Mouse (Mus musculus): Measurements from ENCODE around the gene Jazf1. TPM values are rescaled to one million over a fixed set of nuclear protein-coding genes. Genes with fewer than 3 reads are reported as not detected.

Gene Jazf1
- polyA plus RNA-seq, 1 experiment, result 7.3 TPM

DNA sequence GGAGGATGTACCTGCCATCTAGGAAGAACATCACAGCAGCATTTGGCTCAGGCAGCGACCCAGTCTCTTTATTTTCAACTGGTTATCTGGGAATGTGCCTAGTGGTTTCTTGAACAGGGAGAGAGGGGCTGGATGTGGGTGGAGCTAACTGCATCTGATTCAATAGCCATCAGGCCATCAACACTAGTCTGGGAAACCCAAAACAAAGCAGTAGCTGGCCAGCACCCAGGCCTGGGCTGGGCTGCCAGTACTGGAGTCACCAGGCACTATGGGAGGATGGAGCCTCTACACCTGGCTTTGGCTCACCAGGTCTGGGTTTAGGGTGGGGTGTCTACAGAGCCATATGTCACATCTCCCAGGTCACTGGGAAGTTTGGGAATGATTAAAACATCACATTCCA is 271.7 kb downstream of the Jazf1 start:
- DNase-seq (ENCODE audit: low spot score), result no peak

DNA sequence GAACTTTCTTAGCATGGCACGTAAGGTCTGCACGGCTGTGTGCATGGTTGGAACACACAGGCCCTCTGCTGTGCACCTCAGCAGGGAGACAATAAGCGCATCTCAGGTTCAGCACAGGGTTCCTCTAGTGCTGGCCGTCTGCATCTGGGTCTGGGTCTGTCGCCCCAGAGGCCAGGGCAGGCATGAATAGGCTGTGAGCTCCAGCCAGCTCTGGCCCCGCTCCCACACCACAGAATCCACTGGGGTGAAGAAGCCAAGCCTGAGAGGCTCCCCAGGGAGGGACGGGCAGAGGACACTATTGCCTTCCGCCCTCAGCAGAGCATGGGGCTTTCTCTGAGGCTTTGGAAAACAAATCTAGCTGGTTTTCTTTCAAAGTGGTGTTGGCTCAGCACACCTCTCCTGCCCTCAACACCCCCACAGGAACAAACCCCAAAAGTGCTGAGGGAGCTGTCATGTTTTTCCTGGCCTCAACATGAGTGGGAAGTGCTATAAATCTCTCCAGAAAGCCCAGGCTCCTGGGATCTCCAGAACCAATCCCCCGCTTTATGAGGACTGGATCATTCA is 272.3 kb downstream of the Jazf1 start:
- no peak for DNase-seq (ENCODE audit: low spot score)

DNA sequence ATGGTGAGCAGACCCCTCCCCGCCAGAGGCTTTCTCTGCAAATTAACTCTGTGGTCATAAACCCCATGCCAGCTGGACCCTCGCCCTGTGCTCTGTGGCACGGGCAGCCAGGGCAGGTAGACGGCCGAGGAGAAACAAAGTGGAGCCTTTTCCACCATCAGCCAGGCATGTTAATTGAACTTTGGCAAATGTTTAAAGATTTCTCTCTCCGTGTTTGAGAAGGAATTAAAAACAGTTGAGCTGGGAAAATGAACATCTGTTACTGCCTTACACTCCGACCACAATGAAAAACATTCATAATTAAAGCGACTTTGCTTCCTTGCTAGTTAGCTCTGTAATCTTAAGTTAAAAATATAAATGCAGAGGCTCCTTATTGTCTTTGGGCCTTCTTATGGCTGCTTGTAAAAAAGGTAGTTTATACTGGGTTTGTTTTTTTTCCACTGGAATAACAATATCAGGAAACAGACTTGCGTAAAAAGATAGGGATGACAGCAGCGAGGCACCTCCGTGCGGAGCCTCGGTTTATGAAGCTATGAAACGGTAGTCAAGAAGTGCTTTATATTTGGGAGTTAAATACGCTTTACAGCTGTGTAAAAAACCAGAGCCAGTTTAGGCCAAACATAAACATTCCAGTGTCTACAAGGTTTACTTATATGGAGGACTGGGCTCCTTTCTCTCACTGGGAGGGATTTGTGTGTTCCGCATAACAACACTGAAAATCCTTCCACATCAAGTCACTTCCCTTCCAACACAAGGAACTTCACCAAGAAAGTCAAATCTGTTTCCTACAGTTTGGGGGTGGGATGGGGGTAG is 273.2 kb downstream of the Jazf1 start:
- no peak for DNase-seq (ENCODE audit: low spot score)

DNA sequence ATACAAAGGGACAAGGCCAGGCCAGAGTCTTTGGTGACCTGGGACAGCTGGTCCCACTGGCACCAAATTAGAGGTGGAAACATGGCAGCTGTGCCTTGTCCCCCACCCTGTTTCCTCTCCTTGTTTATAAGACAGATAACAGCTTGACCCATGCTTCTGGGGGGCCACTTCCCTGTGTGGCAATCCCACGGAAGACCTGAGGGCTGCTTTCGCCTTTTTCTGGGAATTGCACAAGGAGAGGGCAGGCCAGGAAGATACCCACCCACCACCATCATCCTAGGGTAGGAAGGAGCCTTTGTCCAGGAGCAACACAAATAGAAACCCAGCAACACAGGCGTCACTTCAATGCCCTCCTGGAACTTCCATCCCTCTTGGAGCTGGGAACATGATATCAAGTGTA is 276.0 kb downstream of the Jazf1 start:
- DNase-seq (ENCODE audit: low spot score), result no peak

DNA sequence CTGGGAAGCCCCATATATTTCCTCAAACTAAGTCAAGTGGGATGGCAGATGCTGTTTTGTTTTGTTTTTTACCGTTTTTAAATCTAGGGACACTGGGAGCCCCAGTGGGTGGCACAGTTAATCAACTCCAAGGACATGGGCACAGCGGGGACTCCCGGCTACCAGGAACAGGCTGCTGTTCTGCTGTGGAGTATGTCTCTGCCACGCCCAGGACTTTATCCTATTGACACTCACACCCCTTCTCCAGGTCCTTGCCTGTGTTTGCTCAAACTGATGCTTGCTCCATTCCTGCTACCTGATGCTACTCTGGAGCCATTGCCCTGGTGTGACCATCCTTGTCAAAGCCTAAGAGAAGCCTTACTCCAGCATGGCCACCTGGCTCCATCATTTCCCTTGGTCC is 277.6 kb downstream of the Jazf1 start:
- DNase-seq (ENCODE audit: low spot score), result no peak

DNA sequence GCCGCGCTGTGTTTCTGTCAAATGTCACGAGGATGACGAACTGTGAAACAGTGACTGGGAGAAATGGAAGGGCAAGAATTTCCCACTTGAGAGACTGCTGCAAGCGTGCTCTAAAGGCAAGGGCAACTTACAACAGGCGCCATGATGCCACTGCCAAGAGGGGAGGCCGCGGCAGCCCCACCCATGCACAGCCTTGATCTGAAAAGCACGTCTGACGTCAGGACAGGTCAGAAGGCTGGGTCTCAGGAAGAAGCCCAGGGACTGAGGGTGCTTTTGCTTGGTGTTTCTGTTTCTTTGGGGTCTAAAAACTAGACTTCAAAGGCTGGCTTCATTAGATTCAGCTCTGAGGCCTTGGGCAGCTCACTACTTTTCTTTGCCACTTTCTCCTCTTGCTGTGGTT is 278.1 kb downstream of the Jazf1 start:
- DNase-seq (ENCODE audit: low spot score), result no peak

DNA sequence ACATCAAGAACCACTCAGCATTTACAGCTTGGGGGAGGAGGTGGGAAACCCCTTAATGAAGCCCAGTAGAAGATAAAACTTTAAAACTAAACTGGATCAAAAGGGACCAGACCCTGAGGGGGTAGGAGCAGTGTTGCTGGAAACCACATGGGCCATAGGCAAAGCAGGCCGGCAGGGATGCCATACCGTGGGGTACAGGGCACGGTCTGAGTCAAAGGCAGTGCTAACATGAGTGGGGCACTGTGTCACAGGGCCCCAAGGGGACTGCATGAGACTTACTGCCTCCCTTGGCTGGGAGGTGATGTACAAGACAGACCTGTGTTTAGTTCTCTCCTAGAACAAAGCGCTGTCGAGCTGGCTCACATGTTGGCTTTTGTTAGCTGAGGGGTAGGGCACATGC is 288.9 kb downstream of the Jazf1 start:
- DNase-seq (ENCODE audit: low spot score), result no peak

DNA sequence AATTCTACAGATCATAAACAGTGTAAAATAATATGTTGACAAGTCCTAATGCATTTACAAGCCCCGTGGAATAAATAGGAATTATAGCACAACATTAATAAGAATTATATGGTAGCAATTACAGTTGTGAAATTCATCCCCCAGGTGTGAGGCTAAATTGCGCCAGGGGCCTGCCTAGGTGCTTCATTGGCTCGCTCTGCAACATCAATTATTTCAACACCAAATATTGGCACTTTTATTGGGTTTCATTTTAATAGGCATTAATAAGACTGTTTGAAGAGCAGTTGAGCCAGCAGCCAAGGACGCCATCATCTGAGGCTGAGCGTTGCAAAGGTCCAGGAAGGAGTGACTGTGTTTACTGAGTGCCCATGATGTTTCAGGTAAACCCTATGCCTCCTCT is 289.9 kb downstream of the Jazf1 start:
- no peak for DNase-seq (ENCODE audit: low spot score)

DNA sequence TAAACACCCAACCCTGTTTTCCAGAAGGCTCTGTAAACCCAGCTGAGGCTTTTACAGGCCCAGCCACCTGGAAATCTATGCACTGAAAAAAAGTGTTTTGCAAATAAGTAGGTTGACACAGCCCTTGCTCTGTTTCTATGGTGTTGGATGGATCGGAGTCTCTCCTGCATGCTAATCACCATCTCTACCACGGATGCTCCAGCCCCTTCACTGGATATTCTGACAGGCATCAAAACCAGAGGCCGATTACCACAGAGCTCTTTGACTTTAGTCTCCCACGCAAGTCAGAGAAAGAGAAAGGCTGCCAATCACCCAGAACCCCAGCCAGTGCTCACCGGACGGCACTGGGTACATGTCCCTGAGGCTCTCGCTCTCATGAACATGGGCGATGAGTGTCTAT is 291.4 kb downstream of the Jazf1 start:
- DNase-seq (ENCODE audit: low spot score), result no peak

DNA sequence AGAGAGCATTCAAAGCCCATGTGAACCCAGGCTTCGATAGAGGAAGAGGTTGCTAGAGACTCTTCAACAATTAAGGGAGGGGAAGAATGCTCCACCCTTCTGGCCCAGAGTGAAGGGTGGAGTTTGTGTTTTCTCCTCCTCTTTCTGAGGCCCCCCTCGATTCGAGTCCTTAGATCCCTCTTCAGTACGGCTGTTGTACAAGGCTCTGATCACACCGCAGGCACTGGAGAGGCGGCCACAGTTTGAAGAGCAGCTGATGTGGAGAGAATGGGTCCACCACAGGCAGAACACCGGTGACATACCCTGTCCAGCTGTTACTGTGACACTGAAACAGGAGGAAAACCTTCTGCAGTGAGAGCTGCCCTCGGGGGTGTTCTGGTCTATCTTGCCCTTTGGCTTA is 292.5 kb downstream of the Jazf1 start:
- no peak for DNase-seq (ENCODE audit: low spot score)

DNA sequence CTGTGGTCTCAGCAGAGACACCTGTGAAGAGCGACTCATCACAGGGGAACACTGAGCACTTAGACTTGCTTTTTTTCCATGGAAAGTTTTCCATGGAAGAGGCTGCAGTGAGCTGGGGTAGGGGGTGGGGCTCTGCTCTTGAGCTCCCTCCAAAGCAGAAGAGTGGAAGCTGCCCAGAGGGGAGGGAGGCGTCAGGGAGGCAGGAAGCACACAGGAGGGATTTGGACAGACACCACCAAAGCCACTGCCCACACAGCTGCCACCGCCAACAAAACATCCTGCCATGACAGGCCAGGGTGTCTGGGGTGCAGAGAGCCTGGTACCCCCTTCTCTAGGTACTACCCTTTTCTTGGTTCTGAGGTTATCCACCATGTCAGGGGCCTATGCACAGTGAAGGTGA is 293.1 kb downstream of the Jazf1 start:
- DNase-seq (ENCODE audit: low spot score), result no peak

DNA sequence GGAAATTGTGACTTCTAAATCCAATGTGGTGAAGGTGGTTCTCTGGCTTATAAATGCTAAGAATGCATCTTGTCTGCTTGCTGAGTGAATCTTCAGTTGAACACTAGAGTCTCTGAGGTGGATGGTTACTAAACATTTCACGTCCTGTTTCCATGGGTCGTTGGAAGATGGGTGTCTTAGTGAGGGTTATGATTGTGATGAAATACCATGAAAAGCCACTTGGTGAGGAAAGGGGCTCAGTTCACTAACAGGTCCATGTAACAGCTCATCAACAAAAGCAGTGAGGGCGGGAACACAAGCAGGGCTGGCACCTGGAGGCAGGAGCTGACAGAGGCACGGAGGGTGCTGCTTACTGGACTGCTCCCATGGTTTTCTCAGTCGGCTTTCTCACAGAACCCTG is 295.3 kb downstream of the Jazf1 start:
- DNase-seq (ENCODE audit: low spot score), result no peak

DNA sequence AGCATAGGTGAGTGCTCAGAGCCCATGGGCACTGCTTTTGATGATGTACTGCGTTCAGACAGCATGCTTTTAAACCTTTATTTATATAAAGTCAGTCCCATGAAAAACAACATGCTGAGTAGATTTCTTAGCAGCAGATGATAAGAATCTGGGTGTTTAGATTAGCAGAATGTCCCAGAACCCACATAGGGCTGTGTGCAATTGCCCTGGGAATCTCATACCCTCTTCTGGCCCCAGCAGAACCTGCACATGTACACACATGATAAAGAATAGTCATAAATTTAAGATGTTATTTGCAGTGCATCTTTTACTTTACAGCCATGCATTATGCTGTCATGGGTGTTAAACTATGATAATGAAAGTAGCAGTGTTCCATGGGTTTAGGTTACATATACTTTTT is 297.6 kb downstream of the Jazf1 start:
- no peak for DNase-seq (ENCODE audit: low spot score)

DNA sequence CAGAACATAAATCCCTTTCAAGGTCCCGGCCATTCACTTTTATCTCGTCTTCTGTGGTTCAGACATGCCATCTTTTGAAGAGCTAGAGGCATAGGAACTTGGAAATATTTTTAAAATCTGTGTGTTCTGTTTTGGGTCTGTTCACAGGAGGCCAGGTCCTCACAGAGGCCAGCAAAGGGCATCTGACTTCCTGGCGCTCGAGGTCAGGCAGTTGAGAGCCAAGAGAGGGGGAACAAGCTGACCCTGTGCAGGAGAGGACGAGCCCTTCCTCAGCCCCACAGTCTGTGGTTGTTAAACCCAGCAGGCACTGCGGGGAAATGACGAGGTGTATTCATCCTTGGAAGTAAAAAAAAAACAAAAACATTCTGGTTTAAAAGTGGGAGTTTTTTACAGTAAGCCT is 303.2 kb downstream of the Jazf1 start:
- no peak for DNase-seq (ENCODE audit: low spot score)

DNA sequence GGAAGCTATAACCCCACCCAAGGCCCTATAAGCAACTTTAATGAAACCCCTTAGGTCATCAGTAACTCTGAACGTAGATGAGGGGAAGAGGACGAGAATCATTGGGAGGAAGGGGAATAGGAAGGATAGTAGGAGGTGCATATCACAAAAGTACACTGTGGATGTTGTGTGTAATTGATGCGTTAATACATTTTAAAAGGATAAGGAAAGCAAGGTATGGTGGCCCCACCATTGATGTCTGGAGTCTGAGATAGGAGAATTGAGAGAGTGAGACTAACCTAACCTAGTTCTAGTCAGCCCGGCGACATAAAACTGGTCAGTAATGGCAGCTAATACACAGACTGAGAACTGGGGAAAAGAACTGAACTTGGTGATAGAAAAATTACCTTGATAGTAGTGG is 315.6 kb downstream of the Jazf1 start:
- no peak for DNase-seq (ENCODE audit: low spot score)

DNA sequence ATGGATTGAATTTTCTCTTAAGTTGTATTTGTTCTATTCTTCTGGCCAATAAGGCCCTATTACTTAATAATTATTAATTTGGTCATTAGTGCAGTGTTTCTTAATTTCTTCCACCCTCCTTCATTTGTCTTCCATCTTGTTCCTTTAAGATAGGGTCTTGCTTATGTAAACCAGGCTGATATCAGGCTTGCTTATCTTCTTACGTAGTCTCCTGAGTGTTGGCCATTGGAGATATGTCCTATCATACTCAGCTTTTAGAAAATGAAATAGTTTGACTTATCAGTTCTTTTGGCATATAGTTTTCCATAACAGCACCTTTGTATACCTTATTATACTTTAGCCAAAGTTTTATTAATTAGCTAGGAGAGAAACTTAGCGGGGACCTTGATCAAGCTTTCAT is 333.8 kb downstream of the Jazf1 start:
- DNase-seq (ENCODE audit: low spot score), result no peak

DNA sequence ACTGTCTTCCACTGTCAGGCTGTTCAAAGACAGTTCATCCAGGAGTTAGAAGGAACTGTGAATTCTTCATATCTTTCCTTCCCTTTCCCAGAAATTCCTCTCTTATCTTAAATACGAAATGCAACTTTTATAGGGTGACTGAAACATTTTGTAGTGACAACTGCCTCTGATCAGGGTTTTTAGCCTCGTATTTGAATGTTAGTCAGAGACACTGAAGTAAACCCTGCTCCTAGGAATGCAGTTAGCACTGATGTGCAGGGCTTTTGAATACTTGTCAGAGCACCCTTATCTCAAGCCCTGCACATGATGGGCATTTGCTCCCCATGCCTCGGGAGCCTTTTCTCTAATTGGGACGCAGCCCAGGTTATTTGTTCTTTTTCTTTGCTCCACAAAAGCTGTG is 338.1 kb downstream of the Jazf1 start:
- no peak for DNase-seq (ENCODE audit: low spot score)

DNA sequence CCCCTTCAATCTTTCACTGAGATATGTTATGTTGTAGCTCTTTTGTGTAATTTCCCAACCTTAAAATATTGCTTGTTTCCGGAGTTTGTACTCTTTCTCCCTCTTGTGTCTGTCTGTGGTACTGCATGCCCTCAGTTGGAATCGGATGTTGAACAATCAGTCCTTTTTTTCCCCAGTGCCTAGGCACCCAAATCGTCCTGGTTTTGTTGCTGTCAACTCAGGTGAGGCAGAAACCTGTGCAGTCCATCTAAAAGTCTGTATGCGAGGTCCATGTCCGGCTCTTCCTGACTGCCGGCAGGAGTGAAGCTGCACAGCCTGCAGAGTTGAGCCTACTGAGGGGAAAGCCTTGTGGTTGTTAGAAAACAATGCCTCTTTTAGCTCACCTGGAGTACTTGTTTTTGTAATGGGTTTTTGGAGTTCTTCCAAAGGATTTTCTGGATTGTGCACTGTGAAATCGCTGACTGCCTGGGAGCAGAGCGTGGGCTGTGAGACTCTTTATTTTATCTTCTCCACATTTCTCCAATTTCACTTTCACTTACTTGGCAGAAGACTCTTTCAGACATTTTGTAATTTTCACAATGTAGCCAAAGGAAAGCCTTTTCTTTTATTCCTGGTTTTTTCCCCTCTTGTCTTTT is 343.5 kb downstream of the Jazf1 start:
- no peak for DNase-seq (ENCODE audit: low spot score)

Other genes with a start within 250 kb of the Jazf1 start
- gene Creb5, start 218.6 kb upstream of the Jazf1 start, polyA plus RNA-seq (2012; rRNA removed), result 1.9 and 2.6 TPM in 2 replicates